Mouse (Mus musculus): ENCODE data around the gene Zfp36. TPM values are rescaled to one million over a fixed set of nuclear protein-coding genes. Genes with fewer than 3 reads are reported as not detected.

Zfp36 gene
- 3.9 and 5.1 TPM in 2 replicates for polyA plus RNA-seq (2012; rRNA removed)
- 4.6 and 5.0 TPM in 2 replicates for polyA plus RNA-seq (2014; fragmentation: Nextera tagmentation; extraction: Ambion mirVana)

- H3K36me3 ChIP-seq (replicated peaks; ENCODE audit: control insufficient read depth, insufficient read depth, low read depth) = no peaks in the 10 kb centered on the region
- H3K4me2 ChIP-seq (ENCODE audit: low read depth) = peak within 1 kb of the TSS; percentile 97
- TF ChIP-seq EP300 (IDR thresholded peaks at IDR 0.05; ENCODE audit: low read depth) (no peak), CTCF (IDR thresholded peaks at IDR 0.05; ENCODE audit: low read depth) (no peak)
- peak within 1 kb of the TSS; percentile 65 to 73 for H3K4me3 ChIP-seq (ENCODE audit: insufficient read depth in 1 of 2, low read depth in 2 of 2, low read length in 2 of 2)
- H3K9ac ChIP-seq (replicated peaks) = peak within 1 kb of the TSS; percentile 81
- H3K27ac ChIP-seq = peak within 1 kb of the TSS; percentile 91
- H3K27me3 ChIP-seq (ENCODE audit: control insufficient read depth, insufficient read depth, low read length) = no peaks in the 10 kb centered on the region
- WGBS (ENCODE audit: insufficient replicate concordance) = 25% methylated on average over 17 of the region's 17 CpGs
- peaks cover 60 to 66% of the 10 kb centered on the region in 2 experiments for H3K4me1 ChIP-seq (replicated peaks; ENCODE audit: control insufficient read depth in 2 of 2, insufficient read depth in 2 of 2, low read length in 1 of 2)
- DNase-seq (ENCODE audit: low read depth in 3 of 3, low spot score in 3 of 3) (no peak), ATAC-seq (ENCODE audit: insufficient read depth) (no peak)
- H3K9me3 ChIP-seq (ENCODE audit: control insufficient read depth, low read length) = no peaks in the 10 kb centered on the region
Measured at GRCm38 (mm10) chr7:28380237-28381016, at the start of gene Zfp36. TSS of gene Zfp36 (minus strand) at chr7:28380253.

- Histone ChIP-seq H3K9ac (replicated peaks) (no peak overlapping the region), H3K36me3 (replicated peaks; ENCODE audit: control insufficient read depth, insufficient read depth, low read depth) (peaks cover 12% of the 10 kb centered on the region), H3K4me3 (ENCODE audit: insufficient read depth in 1 of 2, low read depth in 2 of 2, low read length in 2 of 2) (no peak overlapping the region), H3K4me2 (ENCODE audit: low read depth) (no peak overlapping the region), H3K9me3 (ENCODE audit: control insufficient read depth, low read length) (no peaks in the 10 kb centered on the region), H3K27ac (no peak overlapping the region), H3K27me3 (ENCODE audit: control insufficient read depth, insufficient read depth, low read length) (no peaks in the 10 kb centered on the region), H3K4me1 (replicated peaks; ENCODE audit: control insufficient read depth in 2 of 2, insufficient read depth in 2 of 2, low read length in 1 of 2) (peaks cover 25 to 27% of the 10 kb centered on the region in 2 experiments)
- ATAC-seq (ENCODE audit: insufficient read depth) (no peak), DNase-seq (ENCODE audit: low read depth in 3 of 3, low spot score in 3 of 3) (no peak)
- TF ChIP-seq CTCF (IDR thresholded peaks at IDR 0.05; ENCODE audit: low read depth) (no peak), EP300 (IDR thresholded peaks at IDR 0.05; ENCODE audit: low read depth) (no peak)
Measured at GRCm38 (mm10) chr7:28427738-28428137, 47.7 kb upstream of the Zfp36 start.

GRCm38 (mm10) chr7:28423018-28423417 is 43.0 kb upstream of the Zfp36 start:
- no peaks in the 10 kb centered on the region for H3K27me3 ChIP-seq (ENCODE audit: control insufficient read depth, insufficient read depth, low read length)
- H3K4me2 ChIP-seq (ENCODE audit: low read depth) = no peak overlapping the region
- no peak overlapping the region for H3K27ac ChIP-seq
- ATAC-seq (ENCODE audit: insufficient read depth) (no peak), DNase-seq (ENCODE audit: low read depth in 3 of 3, low spot score in 3 of 3) (no peak)
- H3K9me3 ChIP-seq (ENCODE audit: control insufficient read depth, low read length) = no peaks in the 10 kb centered on the region
- no peak overlapping the region for H3K4me3 ChIP-seq (ENCODE audit: insufficient read depth in 1 of 2, low read depth in 2 of 2, low read length in 2 of 2)
- H3K4me1 ChIP-seq (replicated peaks; ENCODE audit: control insufficient read depth in 2 of 2, insufficient read depth in 2 of 2, low read length in 1 of 2) = no peaks in the 10 kb centered on the region
- no peak for TF ChIP-seq CTCF (IDR thresholded peaks at IDR 0.05; ENCODE audit: low read depth)
- TF ChIP-seq EP300 (IDR thresholded peaks at IDR 0.05; ENCODE audit: low read depth) = no peak
- H3K9ac ChIP-seq (replicated peaks) = no peak overlapping the region
- 84% methylated on average over 1 of the region's 1 CpGs for WGBS (ENCODE audit: insufficient replicate concordance)
- peaks cover 49% of the 10 kb centered on the region for H3K36me3 ChIP-seq (replicated peaks; ENCODE audit: control insufficient read depth, insufficient read depth, low read depth)

GRCm38 (mm10) chr7:28419416-28419815 is 39.4 kb upstream of the Zfp36 start:
- H3K27me3 ChIP-seq (ENCODE audit: control insufficient read depth, insufficient read depth, low read length) = no peaks in the 10 kb centered on the region
- H3K27ac ChIP-seq = no peak overlapping the region
- H3K36me3 ChIP-seq (replicated peaks; ENCODE audit: control insufficient read depth, insufficient read depth, low read depth) = peaks cover 59% of the 10 kb centered on the region
- no peaks in the 10 kb centered on the region for H3K9me3 ChIP-seq (ENCODE audit: control insufficient read depth, low read length)
- no peak for DNase-seq (ENCODE audit: low read depth in 3 of 3, low spot score in 3 of 3)
- no peaks in the 10 kb centered on the region for H3K4me1 ChIP-seq (replicated peaks; ENCODE audit: control insufficient read depth in 2 of 2, insufficient read depth in 2 of 2, low read length in 1 of 2)
- no peak overlapping the region for H3K9ac ChIP-seq (replicated peaks)
- TF ChIP-seq EP300 (IDR thresholded peaks at IDR 0.05; ENCODE audit: low read depth) = no peak
- TF ChIP-seq CTCF (IDR thresholded peaks at IDR 0.05; ENCODE audit: low read depth) = no peak
- H3K4me3 ChIP-seq (ENCODE audit: insufficient read depth in 1 of 2, low read depth in 2 of 2, low read length in 2 of 2) = no peak overlapping the region
- 89% methylated on average over 2 of the region's 2 CpGs for WGBS (ENCODE audit: insufficient replicate concordance)
- no peak overlapping the region for H3K4me2 ChIP-seq (ENCODE audit: low read depth)
- no peak for ATAC-seq (ENCODE audit: insufficient read depth)

GRCm38 (mm10) chr7:28418096-28418670 is 38.1 kb upstream of the Zfp36 start:
- Histone ChIP-seq H3K9ac (replicated peaks) (no peak overlapping the region), H3K4me1 (replicated peaks; ENCODE audit: control insufficient read depth in 2 of 2, insufficient read depth in 2 of 2, low read length in 1 of 2) (no peaks in the 10 kb centered on the region), H3K27ac (no peak overlapping the region), H3K4me2 (ENCODE audit: low read depth) (no peak overlapping the region), H3K36me3 (replicated peaks; ENCODE audit: control insufficient read depth, insufficient read depth, low read depth) (peaks cover 65% of the 10 kb centered on the region), H3K4me3 (ENCODE audit: insufficient read depth in 1 of 2, low read depth in 2 of 2, low read length in 2 of 2) (no peak overlapping the region), H3K9me3 (ENCODE audit: control insufficient read depth, low read length) (no peaks in the 10 kb centered on the region), H3K27me3 (ENCODE audit: control insufficient read depth, insufficient read depth, low read length) (no peaks in the 10 kb centered on the region)
- 82% methylated on average over 8 of the region's 8 CpGs for WGBS (ENCODE audit: insufficient replicate concordance)
- ATAC-seq (ENCODE audit: insufficient read depth) = no peak
- no peak for DNase-seq (ENCODE audit: low read depth in 3 of 3, low spot score in 3 of 3)
- no peak for TF ChIP-seq CTCF (IDR thresholded peaks at IDR 0.05; ENCODE audit: low read depth)
- TF ChIP-seq EP300 (IDR thresholded peaks at IDR 0.05; ENCODE audit: low read depth) = no peak
